Mouse (Mus musculus) cerebellum, adult 2 months (tissue): ENCODE results near the gene Ist1. TPM values are rescaled to one million over a fixed set of nuclear protein-coding genes. Genes with fewer than 3 reads are reported as not detected.

ENCODE experiments used
- DNase-seq, 2 experiments: peaks; one replicate each; pipeline ENCODE4 v3.0.0; 2021
- H3K27ac ChIP-seq: fragments of 200-500 bp; 2 replicates; pipeline ENCODE4 v1.5.1; 2012; ENCODE audit warnings: low read length, control low read depth, inconsistent platforms; ENCODE audit not compliant: insufficient read depth
- H3K27me3 ChIP-seq: fragments of 200-500 bp; 2 replicates; pipeline ENCODE4 v1.6.1; 2012; ENCODE audit warnings: inconsistent platforms, mild to moderate bottlenecking, low read length, moderate library complexity; ENCODE audit not compliant: control insufficient read depth, insufficient read depth
- H3K4me1 ChIP-seq: fragments of 200-500 bp; 2 replicates; pipeline ENCODE4 v1.6.1; 2011; ENCODE audit warnings: low read length; ENCODE audit not compliant: control insufficient read depth, insufficient read depth
- H3K4me3 ChIP-seq: fragments of 200-500 bp; replicated peaks from 2 replicates; pipeline ENCODE3; 2011; ENCODE audit warnings: mild to moderate bottlenecking, low read depth, low read length, control low read depth; ENCODE audit not compliant: insufficient read depth
- CTCF ChIP-seq: fragments of 200-500 bp; IDR thresholded peaks from 2 replicates; pipeline ENCODE4 v1.5.1; 2011; ENCODE audit warnings: low read depth, mild to moderate bottlenecking, control low read depth, low read length, moderate library complexity, borderline replicate concordance; ENCODE audit not compliant: insufficient read depth
- POLR2A ChIP-seq: fragments of 200-500 bp; IDR thresholded peaks from 2 replicates; pipeline ENCODE4 v1.6.1; 2011; ENCODE audit warnings: low read length, control low read depth, borderline replicate concordance; ENCODE audit not compliant: insufficient read depth
- WGBS: fragments of 180-500 bp; shearing (Covaris S2); methylation state at CpG from one replicate; pipeline ENCODE4 v1.1.7; 2018; 5-methylcytosine and 5-hydroxymethylcytosine counted together
- polyA plus RNA-seq: library from polyadenylated mRNA; depleted of rRNA; stranded (reverse); fragments of >200 nt; gene quantifications from 2 replicates; pipeline ENCODE4 v1.2.3, GENCODE M21; 2012; rRNA removed

The Ist1 gene
- polyA plus RNA-seq, 1 experiment = 90.7 TPM

GRCm38 (mm10) chr8:109647331-109647730, 45.7 kb downstream of the Ist1 start:
- no peaks in the 10 kb centered on the region; the same call in 1 of the 2 replicates for H3K27me3 ChIP-seq
- no peak overlapping the region for H3K27ac ChIP-seq
- DNase-seq = no peak
- TF ChIP-seq POLR2A (no peak), CTCF (no peak)
- 50% methylated on average over 11 of the region's 11 CpGs for WGBS
- peaks cover 7% of the 10 kb centered on the region for H3K4me1 ChIP-seq
- no peak overlapping the region for H3K4me3 ChIP-seq

- TF ChIP-seq POLR2A (no peak), CTCF (no peak)
- H3K27ac ChIP-seq = no peak overlapping the region
- no peaks in the 10 kb centered on the region for H3K4me1 ChIP-seq
- DNase-seq = no peak
- WGBS = 51% methylated on average over 5 of the region's 5 CpGs
- H3K27me3 ChIP-seq = no peaks in the 10 kb centered on the region
- no peak overlapping the region for H3K4me3 ChIP-seq
Measured at GRCm38 (mm10) chr8:109641236-109641635, 51.8 kb downstream of the Ist1 start.

- Histone ChIP-seq H3K27ac (no peak overlapping the region), H3K4me1 (no peaks in the 10 kb centered on the region), H3K27me3 (no peaks in the 10 kb centered on the region), H3K4me3 (no peak overlapping the region)
- TF ChIP-seq CTCF (no peak), POLR2A (no peak)
- no peak for DNase-seq
- WGBS = 59% methylated on average over 7 of the region's 7 CpGs
Measured at GRCm38 (mm10) chr8:109640410-109640809, 52.6 kb downstream of the Ist1 start.

GRCm38 (mm10) chr8:109638851-109639250, 54.2 kb downstream of the Ist1 start:
- WGBS = 66% methylated on average over 5 of the region's 5 CpGs

GRCm38 (mm10) chr8:109635146-109635545, 57.9 kb downstream of the Ist1 start:
- no peaks in the 10 kb centered on the region for H3K4me1 ChIP-seq
- WGBS = 68% methylated on average over 8 of the region's 8 CpGs
- DNase-seq = no peak
- no peak overlapping the region for H3K27ac ChIP-seq
- no peaks in the 10 kb centered on the region; the same call in 1 of the 2 replicates for H3K27me3 ChIP-seq
- TF ChIP-seq POLR2A = no peak
- TF ChIP-seq CTCF = no peak
- H3K4me3 ChIP-seq = no peak overlapping the region

More at GRCm38 (mm10) chr8:109638851-109639250, 54.2 kb downstream of the Ist1 start:
- DNase-seq = no peak
- no peaks in the 10 kb centered on the region for H3K4me1 ChIP-seq
- H3K27me3 ChIP-seq = no peaks in the 10 kb centered on the region
- no peak for TF ChIP-seq POLR2A
- TF ChIP-seq CTCF = no peak
- no peak overlapping the region for H3K27ac ChIP-seq
- H3K4me3 ChIP-seq = no peak overlapping the region

- Histone ChIP-seq H3K27me3 (no peaks in the 10 kb centered on the region; the same call in 1 of the 2 replicates), H3K27ac (no peak overlapping the region), H3K4me1 (no peaks in the 10 kb centered on the region), H3K4me3 (no peak overlapping the region)
- DNase-seq = no peak
- TF ChIP-seq CTCF (no peak), POLR2A (no peak)
- WGBS = 62% methylated on average over 5 of the region's 5 CpGs
Measured at GRCm38 (mm10) chr8:109632498-109632897, 60.6 kb downstream of the Ist1 start.

- H3K4me3 ChIP-seq = no peak overlapping the region
- DNase-seq = no peak
- no peaks in the 10 kb centered on the region for H3K4me1 ChIP-seq
- H3K27ac ChIP-seq = no peak overlapping the region
- 54% methylated on average over 6 of the region's 6 CpGs for WGBS
- no peak for TF ChIP-seq CTCF
- no peak for TF ChIP-seq POLR2A
- H3K27me3 ChIP-seq = no peaks in the 10 kb centered on the region; the same call in 1 of the 2 replicates
Measured at GRCm38 (mm10) chr8:109628638-109629037, 64.4 kb downstream of the Ist1 start.

Other genes with a start within 250 kb of the Ist1 start
- gene Pmfbp1, start 199.2 kb downstream of the Ist1 start, polyA plus RNA-seq = 0.36 and 0.80 TPM in 2 replicates
- gene Dhx38, start 127.4 kb downstream of the Ist1 start, polyA plus RNA-seq = 23.8 and 25.3 TPM in 2 replicates
- gene Txnl4b, start 127.4 kb downstream of the Ist1 start, polyA plus RNA-seq = 9.8 and 10.3 TPM in 2 replicates
- gene Hp, start 114.1 kb downstream of the Ist1 start, polyA plus RNA-seq = 0.38 and 0.44 TPM in 2 replicates
- gene Dhodh, start 84.6 kb downstream of the Ist1 start, polyA plus RNA-seq = 29.4 and 31.6 TPM in 2 replicates
- 0.08 TPM in 1 of 2 replicates, not detected in the other for gene Pkd1l3, start 78.7 kb downstream of the Ist1 start, polyA plus RNA-seq
- gene Zfp821, start 12.3 kb upstream of the Ist1 start, polyA plus RNA-seq = 30.9 and 32.0 TPM in 2 replicates
- gene Atxn1l, start 44.5 kb upstream of the Ist1 start, polyA plus RNA-seq = 14.6 and 16.0 TPM in 2 replicates
- 74.4 and 80.0 TPM in 2 replicates for gene Ap1g1, start 85.3 kb upstream of the Ist1 start, polyA plus RNA-seq
- gene Phlpp2, start 175.3 kb upstream of the Ist1 start, polyA plus RNA-seq = 19.2 TPM in 2 replicates